Mouse (Mus musculus) large intestine, adult 2 months (tissue): ENCODE measurements at regions not wholly inside any gene's neighbourhood (a gene's known extent, or its start where the extent isn't known, plus 50 kb on each side); places are given as distances from the start of the nearest gene placed in this dataset.
"Not testable (repeated sequence)": the region's sequence is repeated elsewhere in the genome, so short reads cannot be mapped to it uniquely, and the experiment has no call there.

Source experiments
- DNase-seq: peaks from one replicate; pipeline ENCODE4 v3.0.0-alpha.2; 2012; ENCODE audit warnings: low read depth, low spot score
- whole genome bisulfite sequencing: fragments of 180-500 bp; shearing (Covaris S2); methylation state at CpG from one replicate; pipeline ENCODE4 v1.1.7; 2018; 5-methylcytosine and 5-hydroxymethylcytosine counted together

GRCm38 (mm10) chr2:108030657-108031056 lies 740.2 kb downstream of the Kcna4 start:
- DNase-seq, result no peak
- 94% methylated on average over 2 of the region's 2 CpGs for WGBS

GRCm38 (mm10) chr2:108032301-108033013 lies 742.0 kb downstream of the Kcna4 start:
- no peak for DNase-seq
- 38% methylated on average over 3 of the region's 3 CpGs for WGBS

- WGBS, result 65% methylated on average over 8 of the region's 8 CpGs
- no peak for DNase-seq
These were observed 743.1 kb downstream of the Kcna4 start for GRCm38 (mm10) chr2:108033328-108034182.

GRCm38 (mm10) chr2:108034882-108035281 lies 744.4 kb downstream of the Kcna4 start:
- 50% methylated on average over 4 of the region's 4 CpGs for WGBS

GRCm38 (mm10) chr2:108042086-108042485 lies 751.6 kb downstream of the Kcna4 start:
- WGBS, result 79% methylated on average over 2 of the region's 2 CpGs
- no peak for DNase-seq

More at GRCm38 (mm10) chr2:108034882-108035281, 744.4 kb downstream of the Kcna4 start:
- DNase-seq, result no peak

GRCm38 (mm10) chr2:108044885-108045284 lies 754.4 kb downstream of the Kcna4 start:
- WGBS, result 83% methylated on average over 2 of the region's 2 CpGs
- no peak for DNase-seq

- WGBS, result 74% methylated on average over 2 of the region's 2 CpGs
- DNase-seq, result no peak
These were observed 755.6 kb downstream of the Kcna4 start for GRCm38 (mm10) chr2:108045997-108046396.

GRCm38 (mm10) chr2:108062751-108063150 lies 772.3 kb downstream of the Kcna4 start:
- WGBS, result 76% methylated on average over 2 of the region's 2 CpGs
- DNase-seq, result not testable (repeated sequence)

- 62% methylated on average over 3 of the region's 3 CpGs for WGBS
These were observed 793.5 kb downstream of the Kcna4 start for GRCm38 (mm10) chr2:108083911-108084310.

DNA sequence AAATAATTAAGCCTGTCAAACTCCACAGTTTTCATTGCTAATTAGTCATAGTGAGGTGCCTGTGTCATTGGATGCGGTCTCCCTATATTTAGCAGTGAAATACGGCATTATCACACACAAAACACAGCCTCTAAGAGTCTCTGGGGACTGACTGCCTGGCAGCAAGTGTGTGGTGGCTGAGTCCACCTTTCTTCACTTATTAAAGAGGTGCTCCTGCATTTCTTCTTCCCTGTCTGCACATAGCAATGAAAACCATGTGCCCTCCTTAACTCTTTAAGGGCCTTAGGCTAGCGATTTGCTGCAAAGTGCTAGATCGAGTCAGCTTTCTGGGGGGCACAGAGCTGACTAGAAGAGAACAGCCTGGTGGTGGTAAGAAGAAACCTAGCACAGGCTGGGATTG lies 799.8 kb downstream of the Kcna4 start:
- no peak for DNase-seq
- WGBS, result 86% methylated on average over 4 of the region's 4 CpGs

More at GRCm38 (mm10) chr2:108083911-108084310, 793.5 kb downstream of the Kcna4 start:
- DNase-seq, result no peak

GRCm38 (mm10) chr2:108097026-108097425 lies 806.6 kb downstream of the Kcna4 start:
- WGBS, result 90% methylated on average over 4 of the region's 4 CpGs

GRCm38 (mm10) chr2:108110140-108110539 lies 819.7 kb downstream of the Kcna4 start:
- no peak for DNase-seq

More at GRCm38 (mm10) chr2:108097026-108097425, 806.6 kb downstream of the Kcna4 start:
- DNase-seq, result no peak

- 34% methylated on average over 2 of the region's 2 CpGs for WGBS
- DNase-seq, result no peak
These were observed 855.3 kb downstream of the Kcna4 start for GRCm38 (mm10) chr2:108145694-108146093.

- WGBS, result 54% methylated on average over 4 of the region's 4 CpGs
- no peak for DNase-seq
These were observed 857.8 kb downstream of the Kcna4 start for GRCm38 (mm10) chr2:108148221-108148620.

DNA sequence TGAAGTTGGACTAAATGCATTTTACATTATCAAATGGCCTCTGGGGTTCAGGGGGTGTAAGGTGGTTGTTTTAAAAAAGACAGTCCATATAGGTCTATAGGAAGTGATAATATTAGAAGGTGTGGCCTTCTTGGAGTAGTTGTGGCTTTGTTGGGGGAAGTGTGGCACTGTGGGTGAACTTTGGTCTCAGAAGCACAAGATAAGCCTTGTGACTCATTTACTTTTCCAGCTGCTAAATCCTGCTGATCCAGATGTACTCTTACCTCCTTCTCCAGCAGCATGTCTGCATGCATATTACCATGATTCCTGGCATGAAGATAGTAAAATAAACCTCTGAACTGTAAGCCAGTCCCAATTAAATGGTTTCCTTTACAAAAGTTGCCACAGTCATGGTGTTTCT lies 865.8 kb downstream of the Kcna4 start:
- DNase-seq, result peak; percentile 2

- 82% methylated on average over 2 of the region's 2 CpGs for WGBS
These were observed 867.3 kb downstream of the Kcna4 start for GRCm38 (mm10) chr2:108157731-108158130.

DNA sequence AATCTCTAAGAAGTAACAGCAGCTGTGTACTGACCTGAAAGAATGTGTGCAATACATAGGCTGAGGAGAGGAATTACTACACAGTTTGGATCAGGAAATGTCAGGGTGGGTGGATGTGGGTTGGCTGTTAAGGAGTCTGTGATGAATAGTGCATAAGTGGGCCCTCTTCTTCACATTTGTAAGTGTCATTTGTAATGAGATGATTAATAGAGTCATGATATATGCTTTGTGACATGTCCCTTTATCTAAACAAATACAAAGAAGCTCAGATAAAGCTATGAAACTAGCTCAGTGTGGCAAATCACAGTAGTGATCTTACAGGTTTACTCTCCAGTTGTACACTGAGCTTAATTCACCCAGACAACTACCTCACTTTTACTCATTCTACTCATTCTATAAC lies 867.9 kb downstream of the Kcna4 start:
- no peak for DNase-seq

More at GRCm38 (mm10) chr2:108157731-108158130, 867.3 kb downstream of the Kcna4 start:
- no peak for DNase-seq

GRCm38 (mm10) chr2:108160865-108161264 lies 870.4 kb downstream of the Kcna4 start:
- 72% methylated on average over 3 of the region's 3 CpGs for WGBS
- DNase-seq, result no peak

DNA sequence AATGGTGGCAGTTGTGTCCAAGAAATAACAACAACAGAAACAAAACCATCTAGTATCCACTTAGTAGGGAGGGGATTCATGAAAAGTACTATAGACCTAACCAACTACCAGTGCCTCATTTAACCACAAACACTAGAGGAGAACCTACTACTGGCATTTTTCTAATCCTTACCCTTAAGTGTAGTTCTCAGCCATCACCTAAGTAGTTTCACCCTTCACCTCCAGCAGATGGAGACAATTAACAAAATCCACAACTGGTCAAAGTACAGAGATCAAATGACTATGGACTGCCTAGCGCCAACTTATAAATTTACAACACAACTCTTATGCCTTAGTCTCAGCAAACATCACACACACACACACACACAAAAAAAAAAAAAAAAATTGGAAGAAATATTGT lies 874.6 kb downstream of the Kcna4 start:
- WGBS, result 33% methylated on average over 1 of the region's 1 CpGs
- no peak for DNase-seq
